Comparison of ENCODE assay signal across 30 mouse cellular contexts in genomic region chr1:130371291-130371690, GRCm38 (mm10). TPM values are rescaled to one million over a fixed set of nuclear protein-coding genes. Genes with fewer than 3 reads are reported as not detected.
DNase-seq lines count a peak whose midpoint lies in the region; ATAC-seq lines count a peak whose summit lies in the region.
"Had no signal": no experiment of that assay in that cellular context is flagged by ENCODE, and none has a peak within 500 bp of the region (broad histone marks: within the 10 kb centered on the region; RNA-seq: fewer than 3 reads in every experiment).

No protein-coding gene starts in this region.

- peak; percentile 27 for DNase-seq in heart, adult 11 months
- peak; percentile 8 for DNase-seq in midbrain, embryonic 14.5 days
- DNase-seq in midbrain, embryonic 11.5 days (ENCODE audit: low spot score, missing footprints): no peak
- DNase-seq in adrenal gland, postnatal 25 days: peak; percentile 25
- DNase-seq in cerebellum, postnatal 25 days: no peak
- DNase-seq in spleen, adult 18-20 months: no peak
- DNase-seq: cerebellum, adult 11 months; cerebellum, adult 2 months; cerebellum, adult 9-11 months; cerebellum, postnatal 36 days; embryo, embryonic 11 days; gastrocnemius, postnatal 25 days; heart, postnatal 14 days; heart, postnatal 4 days; kidney, adult 2 months had no signal

- H3K9me3 ChIP-seq in heart, embryonic 11.5 days (replicated peaks; ENCODE audit: control insufficient read depth, low read length): no peaks in the 10 kb centered on the region
- no peaks in the 10 kb centered on the region for H3K9me3 ChIP-seq in midbrain, embryonic 14.5 days (ENCODE audit: control insufficient read depth, low read length)
- H3K9me3 ChIP-seq in midbrain, embryonic 11.5 days (ENCODE audit: control insufficient read depth, low read length): no peaks in the 10 kb centered on the region
- H3K9me3 ChIP-seq: embryonic facial prominence, embryonic 10.5 days; embryonic facial prominence, embryonic 13.5 days; forebrain, embryonic 12.5 days; forebrain, embryonic 15.5 days; heart, embryonic 13.5 days; hindbrain, embryonic 12.5 days; hindbrain, embryonic 15.5 days had no signal

- peaks cover 5% of the 10 kb centered on the region; the same call in 1 of the 2 replicates for H3K4me1 ChIP-seq in heart, embryonic 11.5 days (ENCODE audit: control insufficient read depth, insufficient read depth, low read length)
- no peaks in the 10 kb centered on the region for H3K4me1 ChIP-seq in midbrain, embryonic 14.5 days (ENCODE audit: control insufficient read depth, insufficient read depth, low read length)
- H3K4me1 ChIP-seq in midbrain, embryonic 11.5 days (ENCODE audit: control insufficient read depth, insufficient read depth, low read length): no peaks in the 10 kb centered on the region
- H3K4me1 ChIP-seq: embryonic facial prominence, embryonic 10.5 days; embryonic facial prominence, embryonic 13.5 days; forebrain, embryonic 12.5 days; forebrain, embryonic 15.5 days; hindbrain, embryonic 12.5 days; hindbrain, embryonic 15.5 days had no signal

- H3K4me3 ChIP-seq in heart, embryonic 11.5 days (ENCODE audit: low read depth, low read length): no peak overlapping the region
- no peak overlapping the region for H3K4me3 ChIP-seq in midbrain, embryonic 14.5 days (replicated peaks; ENCODE audit: low read depth, low read length)
- no peak overlapping the region for H3K4me3 ChIP-seq in midbrain, embryonic 11.5 days (ENCODE audit: low read depth, low read length)
- H3K4me3 ChIP-seq: embryonic facial prominence, embryonic 10.5 days; embryonic facial prominence, embryonic 13.5 days; erythroblast, embryonic 14.5 days; forebrain, embryonic 12.5 days; forebrain, embryonic 15.5 days; heart, embryonic 13.5 days; hindbrain, embryonic 12.5 days; hindbrain, embryonic 15.5 days had no signal

- no peaks in the 10 kb centered on the region for H3K27me3 ChIP-seq in heart, embryonic 11.5 days (ENCODE audit: control insufficient read depth, insufficient read depth, low read length)
- H3K27me3 ChIP-seq in midbrain, embryonic 14.5 days (ENCODE audit: control insufficient read depth, insufficient read depth, low read length): no peaks in the 10 kb centered on the region
- H3K27me3 ChIP-seq in midbrain, embryonic 11.5 days (ENCODE audit: control insufficient read depth, insufficient read depth, low read length): no peaks in the 10 kb centered on the region
- H3K27me3 ChIP-seq: embryonic facial prominence, embryonic 13.5 days; forebrain, embryonic 12.5 days; forebrain, embryonic 15.5 days; heart, embryonic 13.5 days; hindbrain, embryonic 12.5 days; hindbrain, embryonic 15.5 days had no signal

- H3K27ac ChIP-seq in heart, embryonic 11.5 days (ENCODE audit: low read depth, low read length): no peak overlapping the region
- H3K27ac ChIP-seq in midbrain, embryonic 14.5 days (replicated peaks; ENCODE audit: low read depth, low read length): no peak overlapping the region
- H3K27ac ChIP-seq in midbrain, embryonic 11.5 days (ENCODE audit: low read depth, low read length): no peak overlapping the region
- H3K27ac ChIP-seq: embryonic facial prominence, embryonic 10.5 days; embryonic facial prominence, embryonic 13.5 days; forebrain, embryonic 12.5 days; forebrain, embryonic 15.5 days; heart, embryonic 13.5 days; hindbrain, embryonic 12.5 days; hindbrain, embryonic 15.5 days had no signal

- no peak overlapping the region for H3K4me2 ChIP-seq in heart, embryonic 11.5 days
- no peak overlapping the region for H3K4me2 ChIP-seq in midbrain, embryonic 14.5 days (ENCODE audit: low read length)
- H3K4me2 ChIP-seq in midbrain, embryonic 11.5 days: no peak overlapping the region
- H3K4me2 ChIP-seq: embryonic facial prominence, embryonic 13.5 days; forebrain, embryonic 12.5 days; forebrain, embryonic 15.5 days; heart, embryonic 13.5 days; hindbrain, embryonic 12.5 days; hindbrain, embryonic 15.5 days had no signal

- H3K9ac ChIP-seq in heart, embryonic 11.5 days (ENCODE audit: low read depth, low read length): no peak overlapping the region
- H3K9ac ChIP-seq in midbrain, embryonic 14.5 days (replicated peaks; ENCODE audit: low read length): no peak overlapping the region
- H3K9ac ChIP-seq in midbrain, embryonic 11.5 days (ENCODE audit: low read length): no peak overlapping the region
- H3K9ac ChIP-seq: embryonic facial prominence, embryonic 13.5 days; forebrain, embryonic 12.5 days; forebrain, embryonic 15.5 days; heart, embryonic 13.5 days; hindbrain, embryonic 12.5 days; hindbrain, embryonic 15.5 days had no signal

- no peak for ATAC-seq in heart, embryonic 11.5 days (replicated peaks; ENCODE audit: insufficient number of reproducible peaks, low FRiP score, low TSS enrichment)
- ATAC-seq in midbrain, embryonic 14.5 days (ENCODE audit: low FRiP score, low TSS enrichment): no peak
- no peak for ATAC-seq in midbrain, embryonic 11.5 days (ENCODE audit: low FRiP score)
- ATAC-seq: CD4-positive, CD25-positive, alpha-beta regulatory T cell, adult 4 months; intestine, postnatal 0 days had no signal

- WGBS in heart, embryonic 11.5 days (ENCODE audit: insufficient replicate concordance): 89% methylated on average over 5 of the region's 5 CpGs
- WGBS in midbrain, embryonic 14.5 days: 80% methylated on average over 5 of the region's 5 CpGs
- 92% methylated on average over 5 of the region's 5 CpGs for WGBS in midbrain, embryonic 11.5 days

- no peaks in the 10 kb centered on the region for H3K36me3 ChIP-seq in heart, embryonic 11.5 days (ENCODE audit: control insufficient read depth, insufficient read depth, low read length)
- no peaks in the 10 kb centered on the region for H3K36me3 ChIP-seq in midbrain, embryonic 14.5 days (ENCODE audit: control insufficient read depth, insufficient read depth, low read length)
- H3K36me3 ChIP-seq in midbrain, embryonic 11.5 days (ENCODE audit: control insufficient read depth, insufficient read depth, low read length): no peaks in the 10 kb centered on the region
- H3K36me3 ChIP-seq: embryonic facial prominence, embryonic 10.5 days; embryonic facial prominence, embryonic 13.5 days; forebrain, embryonic 12.5 days; forebrain, embryonic 15.5 days; heart, embryonic 13.5 days; hindbrain, embryonic 12.5 days; hindbrain, embryonic 15.5 days had no signal

RNA-seq across cellular contexts. Expression of gene Cd55b, which starts 51.5 kb away (rescaled TPM):
- not detected in 2 replicates for polyA plus RNA-seq in heart, embryonic 11.5 days (2014; fragmentation: Nextera tagmentation; extraction: Ambion mirVana)
- polyA plus RNA-seq in midbrain, embryonic 14.5 days (2014; fragmentation: Nextera tagmentation; extraction: Ambion mirVana): not detected in 2 replicates
- not detected in 2 replicates for polyA plus RNA-seq in midbrain, embryonic 11.5 days (2014; fragmentation: Nextera tagmentation; extraction: Ambion mirVana)
- not detected in 2 replicates for total RNA-seq in adrenal gland, postnatal 25 days (2021)
- total RNA-seq: heart, postnatal 14 days; heart, postnatal 4 days; MEL had no signal
- polyA plus RNA-seq: C2C12; CD4-positive, CD25-positive, alpha-beta regulatory T cell, adult 4 months; cerebellum, adult 2 months; cortical plate, adult 2 months; embryonic facial prominence, embryonic 10.5 days; embryonic facial prominence, embryonic 13.5 days; erythroblast, embryonic 14.5 days; forebrain, embryonic 12.5 days; forebrain, embryonic 15.5 days; heart, embryonic 13.5 days; hindbrain, embryonic 12.5 days; hindbrain, embryonic 15.5 days; intestine, embryonic 14.5 days; kidney, adult 2 months had no signal

Comparison
In these comparisons a context has a peak if more than half of its experiments do, and no peak if none do; other contexts are left out.
1. DNase-seq: peak in heart, adult 11 months (single experiment), midbrain, embryonic 14.5 days (single experiment) and adrenal gland, postnatal 25 days (single experiment); none in midbrain, embryonic 11.5 days (single experiment), cerebellum, postnatal 25 days (0 of 2) and spleen, adult 18-20 months (0 of 2).